Mouse (Mus musculus): ENCODE measurements at regions not wholly inside any gene's neighbourhood (a gene's known extent, or its start where the extent isn't known, plus 50 kb on each side); places are given as distances from the start of the nearest gene placed in this dataset.
"Not testable (repeated sequence)": the region's sequence is repeated elsewhere in the genome, so short reads cannot be mapped to it uniquely, and the experiment has no call there.

DNA sequence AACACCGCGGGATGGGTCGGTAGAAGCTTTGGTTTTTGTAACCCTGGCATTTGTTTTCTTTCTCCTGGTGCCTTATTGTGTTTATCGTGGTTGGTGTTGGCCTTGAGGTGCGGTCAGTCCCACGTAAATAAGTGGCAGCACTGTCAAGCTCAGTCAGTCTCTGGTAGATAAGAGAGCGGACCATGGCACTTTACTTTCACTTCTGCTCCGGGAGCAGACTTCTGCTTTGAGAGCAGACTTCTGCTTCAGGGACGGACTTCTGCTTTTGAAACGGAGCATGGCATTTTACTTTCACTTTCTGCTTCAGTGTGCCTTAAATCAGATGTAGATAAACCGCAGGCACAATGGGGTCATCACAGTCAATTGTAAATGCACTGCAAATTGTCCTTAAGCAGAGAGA lies 54.3 kb upstream of the Ccdc66 start:
- DNase-seq (ENCODE audit: low spot score); H3K27me3 ChIP-seq (ENCODE audit: insufficient read depth, poor library complexity, severe bottlenecking); H3K9me3 ChIP-seq; H3K27ac ChIP-seq; H3K36me3 ChIP-seq; H3K4me3 ChIP-seq; H3K4me1 ChIP-seq: not testable (repeated sequence)
- WGBS = 88% methylated on average over 11 of the region's 11 CpGs

DNA sequence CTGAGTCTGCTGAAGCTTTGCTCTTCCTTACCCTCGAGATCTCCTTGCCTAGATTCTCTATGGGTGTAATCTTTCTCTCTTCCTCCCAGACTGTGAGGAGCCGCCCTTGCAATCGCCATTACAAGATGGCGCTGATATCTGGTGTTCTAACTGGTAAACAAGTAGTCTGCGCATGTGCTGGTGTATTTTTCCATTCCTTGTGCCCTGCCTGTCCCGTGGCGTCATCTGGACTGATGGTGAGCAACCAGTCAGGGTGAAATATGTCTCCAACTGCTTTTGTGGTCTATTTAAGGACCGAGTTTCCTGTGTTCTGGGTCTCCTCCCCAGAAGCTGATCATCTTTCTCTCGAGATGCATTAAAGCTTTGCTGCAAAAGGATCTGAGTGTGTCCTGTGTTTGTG lies 53.7 kb upstream of the Ccdc66 start:
- H3K4me3 ChIP-seq; DNase-seq (ENCODE audit: low spot score); H3K4me1 ChIP-seq; H3K27me3 ChIP-seq (ENCODE audit: insufficient read depth, poor library complexity, severe bottlenecking); H3K36me3 ChIP-seq; H3K27ac ChIP-seq; H3K9me3 ChIP-seq: not testable (repeated sequence)
- WGBS = 85% methylated on average over 9 of the region's 9 CpGs

DNA sequence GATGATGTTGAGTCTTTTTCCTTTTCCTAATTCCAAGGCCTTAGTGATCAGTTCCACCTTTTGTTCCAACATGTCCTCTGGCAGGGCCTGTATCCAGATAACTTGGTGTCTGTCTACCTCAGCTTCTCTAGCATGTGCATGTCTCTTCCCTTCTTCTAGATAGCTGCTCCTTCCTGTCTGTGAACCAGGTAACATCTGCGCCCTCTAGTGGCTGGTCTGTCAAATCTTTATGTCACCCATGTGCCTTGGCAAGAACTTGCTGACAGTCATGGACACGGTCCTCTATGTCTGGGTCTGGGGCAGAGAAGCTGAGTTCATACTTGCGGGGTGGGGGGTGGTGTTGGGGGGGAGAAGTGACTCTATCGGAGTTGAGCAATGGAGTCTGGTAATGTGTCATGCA lies 52.2 kb upstream of the Ccdc66 start:
- Histone ChIP-seq H3K36me3 (no peaks in the 10 kb centered on the region), H3K4me1 (no peaks in the 10 kb centered on the region), H3K4me3 (no peak overlapping the region), H3K27ac (no peak overlapping the region), H3K9me3 (no peaks in the 10 kb centered on the region), H3K27me3 (ENCODE audit: insufficient read depth, poor library complexity, severe bottlenecking) (no peaks in the 10 kb centered on the region)
- peak; percentile 75 for DNase-seq (ENCODE audit: low spot score)
- 51% methylated on average over 4 of the region's 4 CpGs for WGBS

DNA sequence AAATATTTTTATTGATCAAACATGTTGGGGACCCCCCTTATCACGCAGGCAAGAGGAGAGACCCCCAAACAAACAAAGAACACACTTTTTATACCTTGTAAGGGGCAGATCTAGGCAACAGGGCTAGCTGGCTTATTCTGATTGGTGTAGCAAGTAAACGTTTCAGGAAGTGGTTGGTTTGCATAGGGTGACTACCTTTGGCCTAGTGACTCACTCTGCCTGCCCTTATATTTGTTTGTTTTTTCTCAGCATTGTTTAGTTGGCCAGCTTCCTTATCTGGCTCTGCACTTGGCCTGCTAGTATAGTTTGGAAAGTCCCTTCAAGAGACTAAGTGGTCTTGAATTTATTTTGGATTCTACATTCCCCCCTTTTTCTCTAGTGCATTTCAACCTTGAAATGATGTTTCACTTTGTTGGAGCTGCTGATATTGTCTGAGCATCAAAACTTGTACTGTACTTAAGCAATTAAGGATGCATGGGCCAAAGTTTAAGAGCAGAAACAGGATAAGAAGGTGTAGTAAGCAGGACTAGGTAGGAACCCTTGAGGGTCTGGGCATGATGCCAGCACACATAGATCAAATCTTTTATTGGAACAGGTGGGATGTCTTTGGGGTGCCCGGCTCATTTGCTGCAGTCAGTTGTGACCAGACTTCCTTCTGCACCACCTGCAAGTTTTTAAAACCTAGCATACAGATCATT lies 50.7 kb upstream of the Ccdc66 start:
- WGBS = 59% methylated on average over 3 of the region's 3 CpGs
- DNase-seq (ENCODE audit: low spot score) = no peak
- Histone ChIP-seq H3K9me3 (no peaks in the 10 kb centered on the region), H3K27ac (no peak overlapping the region), H3K4me1 (no peaks in the 10 kb centered on the region), H3K4me3 (no peak overlapping the region), H3K27me3 (ENCODE audit: insufficient read depth, poor library complexity, severe bottlenecking) (no peaks in the 10 kb centered on the region), H3K36me3 (no peaks in the 10 kb centered on the region)
